Mouse (Mus musculus): Measurements from ENCODE around the gene Rrp36. TPM values are rescaled to one million over a fixed set of nuclear protein-coding genes. Genes with fewer than 3 reads are reported as not detected.
A peak's percentile ranks its signal among the peaks of the same experiment; 100 is the strongest.

The Rrp36 gene
- polyA plus RNA-seq, 1 experiment from 2014 or later, result 21.5 TPM

- no peak for ATAC-seq (ENCODE audit: insufficient read depth)
- H3K4me2 ChIP-seq, result no peak overlapping the region
- no peaks in the 10 kb centered on the region for H3K36me3 ChIP-seq (replicated peaks)
- WGBS (ENCODE audit: insufficient replicate concordance), result 51% methylated on average over 6 of the region's 6 CpGs
- peaks cover 52% of the 10 kb centered on the region for H3K27me3 ChIP-seq
- no peak overlapping the region for H3K4me3 ChIP-seq (replicated peaks)
- H3K9ac ChIP-seq, result no peak overlapping the region
- H3K27ac ChIP-seq (replicated peaks), result no peak overlapping the region
- peaks cover 15% of the 10 kb centered on the region for H3K4me1 ChIP-seq (replicated peaks)
- H3K9me3 ChIP-seq (replicated peaks), result no peaks in the 10 kb centered on the region
Observed at GRCm38 (mm10) chr17:46627409-46627808, 46.7 kb downstream of the Rrp36 start.

- H3K9me3 ChIP-seq (replicated peaks), result no peaks in the 10 kb centered on the region
- H3K4me1 ChIP-seq (replicated peaks), result peaks cover 27% of the 10 kb centered on the region
- no peak overlapping the region for H3K9ac ChIP-seq
- no peak overlapping the region for H3K27ac ChIP-seq (replicated peaks)
- no peaks in the 10 kb centered on the region for H3K36me3 ChIP-seq (replicated peaks)
- peaks cover 36% of the 10 kb centered on the region for H3K27me3 ChIP-seq
- peak overlapping the region; percentile 8; the same call in 1 of the 2 replicates for H3K4me2 ChIP-seq
- no peak for ATAC-seq (ENCODE audit: insufficient read depth)
- H3K4me3 ChIP-seq (replicated peaks), result no peak overlapping the region
- 65% methylated on average over 12 of the region's 12 CpGs for WGBS (ENCODE audit: insufficient replicate concordance)
Observed at GRCm38 (mm10) chr17:46624598-46624997, 49.6 kb downstream of the Rrp36 start.

GRCm38 (mm10) chr17:46623819-46624557 lies 50.2 kb downstream of the Rrp36 start:
- Histone ChIP-seq H3K4me1 (replicated peaks) (peaks cover 32% of the 10 kb centered on the region), H3K27ac (replicated peaks) (no peak overlapping the region), H3K9ac (no peak overlapping the region), H3K4me3 (replicated peaks) (no peak overlapping the region), H3K27me3 (peaks cover 29% of the 10 kb centered on the region), H3K4me2 (peak overlapping the region; percentile 8; the same call in 1 of the 2 replicates), H3K9me3 (replicated peaks) (no peaks in the 10 kb centered on the region), H3K36me3 (replicated peaks) (no peaks in the 10 kb centered on the region)
- no peak for ATAC-seq (ENCODE audit: insufficient read depth)
- 18% methylated on average over 10 of the region's 10 CpGs for WGBS (ENCODE audit: insufficient replicate concordance)

DNA sequence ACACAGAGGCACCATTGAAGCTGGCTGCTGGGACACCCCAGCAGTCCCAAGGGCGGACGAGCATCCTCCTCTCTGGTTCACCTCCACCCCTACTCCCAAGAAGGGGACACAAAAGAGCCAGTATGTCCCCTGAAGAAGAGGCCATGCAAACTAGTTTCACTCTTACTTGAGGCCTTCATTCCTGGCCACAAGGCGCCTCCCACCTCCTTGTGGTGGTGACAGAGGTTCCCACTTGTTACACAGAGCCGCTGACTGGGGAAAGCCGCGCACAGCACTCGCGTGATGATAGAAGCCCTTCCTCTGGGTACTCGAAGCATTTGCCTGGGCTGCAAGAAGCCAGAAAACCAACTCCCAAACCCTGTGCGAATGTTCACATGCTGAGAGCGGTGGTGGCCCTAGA lies 51.9 kb downstream of the Rrp36 start:
- ATAC-seq (ENCODE audit: insufficient read depth), result no peak
- Histone ChIP-seq H3K9ac (no peak overlapping the region), H3K27ac (replicated peaks) (no peak overlapping the region), H3K9me3 (replicated peaks) (no peaks in the 10 kb centered on the region), H3K4me2 (no peak overlapping the region), H3K4me1 (replicated peaks) (peaks cover 39% of the 10 kb centered on the region), H3K27me3 (peaks cover 12% of the 10 kb centered on the region), H3K36me3 (replicated peaks) (no peaks in the 10 kb centered on the region), H3K4me3 (replicated peaks) (no peak overlapping the region)
- WGBS (ENCODE audit: insufficient replicate concordance), result 36% methylated on average over 11 of the region's 11 CpGs

DNA sequence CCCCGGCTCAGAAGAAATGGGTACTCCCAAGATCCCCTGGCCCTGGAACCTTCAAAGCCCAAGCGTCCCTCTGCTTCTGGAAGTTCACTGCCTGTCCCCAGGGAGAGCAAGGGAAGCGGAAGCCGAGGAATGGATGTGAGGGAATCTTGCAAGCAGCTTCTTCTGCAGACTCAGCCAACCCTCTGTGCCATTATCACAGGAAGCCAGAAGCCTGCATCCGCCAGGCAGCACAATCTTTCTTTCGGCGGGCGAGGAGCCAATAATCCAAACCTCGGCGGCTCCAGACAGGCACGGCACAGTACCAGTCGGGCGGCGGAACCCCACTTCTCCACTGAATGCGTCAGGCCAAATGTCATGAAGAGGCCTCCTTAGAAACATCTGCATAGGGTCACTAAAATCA lies 52.8 kb downstream of the Rrp36 start:
- Histone ChIP-seq H3K4me1 (replicated peaks) (peaks cover 39% of the 10 kb centered on the region), H3K9ac (no peak overlapping the region), H3K36me3 (replicated peaks) (no peaks in the 10 kb centered on the region), H3K4me2 (no peak overlapping the region), H3K27ac (replicated peaks) (no peak overlapping the region), H3K4me3 (replicated peaks) (no peak overlapping the region), H3K27me3 (peaks cover 3% of the 10 kb centered on the region; the same call in 1 of the 2 replicates), H3K9me3 (replicated peaks) (no peaks in the 10 kb centered on the region)
- whole genome bisulfite sequencing (ENCODE audit: insufficient replicate concordance), result 44% methylated on average over 15 of the region's 15 CpGs
- ATAC-seq (ENCODE audit: insufficient read depth), result no peak

DNA sequence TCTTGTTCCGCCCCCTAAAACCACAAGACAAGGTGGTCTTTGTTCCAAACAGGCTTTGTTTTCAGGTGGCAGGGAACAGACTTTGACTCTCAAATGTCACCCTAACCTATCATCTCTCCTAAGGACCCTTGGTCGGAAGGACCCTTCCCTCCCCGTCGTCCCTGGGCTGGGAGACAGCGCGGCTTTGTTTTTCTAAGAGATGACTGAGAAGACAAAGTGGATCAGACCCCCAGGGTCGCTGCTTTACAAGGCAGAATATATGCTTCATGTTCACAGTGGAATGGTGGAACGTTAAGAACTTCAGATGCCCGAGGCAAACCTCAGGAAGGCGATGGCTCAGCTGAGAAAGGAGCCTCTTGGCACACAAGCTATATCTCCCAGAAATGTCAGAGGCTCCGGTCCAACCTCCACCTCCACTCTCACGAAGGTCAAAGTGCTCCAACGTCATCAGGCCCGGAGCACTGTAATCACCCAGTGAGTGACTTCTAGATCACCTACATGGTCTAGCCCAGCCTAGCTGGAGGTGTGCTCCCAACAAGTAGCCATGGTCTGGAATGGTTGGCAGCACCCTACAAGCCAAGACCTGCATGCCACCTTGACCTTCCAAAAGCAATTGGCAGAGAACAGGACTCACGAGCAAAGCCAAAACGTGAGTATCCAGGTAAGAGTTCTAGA lies 54.3 kb downstream of the Rrp36 start:
- Histone ChIP-seq H3K27me3 (no peaks in the 10 kb centered on the region; the same call in 1 of the 2 replicates), H3K4me3 (replicated peaks) (no peak overlapping the region), H3K27ac (replicated peaks) (no peak overlapping the region), H3K4me2 (no peak overlapping the region), H3K9me3 (replicated peaks) (no peaks in the 10 kb centered on the region), H3K4me1 (replicated peaks) (peaks cover 39% of the 10 kb centered on the region), H3K36me3 (replicated peaks) (no peaks in the 10 kb centered on the region), H3K9ac (no peak overlapping the region)
- no peak for ATAC-seq (ENCODE audit: insufficient read depth)
- WGBS (ENCODE audit: insufficient replicate concordance), result 53% methylated on average over 16 of the region's 16 CpGs

DNA sequence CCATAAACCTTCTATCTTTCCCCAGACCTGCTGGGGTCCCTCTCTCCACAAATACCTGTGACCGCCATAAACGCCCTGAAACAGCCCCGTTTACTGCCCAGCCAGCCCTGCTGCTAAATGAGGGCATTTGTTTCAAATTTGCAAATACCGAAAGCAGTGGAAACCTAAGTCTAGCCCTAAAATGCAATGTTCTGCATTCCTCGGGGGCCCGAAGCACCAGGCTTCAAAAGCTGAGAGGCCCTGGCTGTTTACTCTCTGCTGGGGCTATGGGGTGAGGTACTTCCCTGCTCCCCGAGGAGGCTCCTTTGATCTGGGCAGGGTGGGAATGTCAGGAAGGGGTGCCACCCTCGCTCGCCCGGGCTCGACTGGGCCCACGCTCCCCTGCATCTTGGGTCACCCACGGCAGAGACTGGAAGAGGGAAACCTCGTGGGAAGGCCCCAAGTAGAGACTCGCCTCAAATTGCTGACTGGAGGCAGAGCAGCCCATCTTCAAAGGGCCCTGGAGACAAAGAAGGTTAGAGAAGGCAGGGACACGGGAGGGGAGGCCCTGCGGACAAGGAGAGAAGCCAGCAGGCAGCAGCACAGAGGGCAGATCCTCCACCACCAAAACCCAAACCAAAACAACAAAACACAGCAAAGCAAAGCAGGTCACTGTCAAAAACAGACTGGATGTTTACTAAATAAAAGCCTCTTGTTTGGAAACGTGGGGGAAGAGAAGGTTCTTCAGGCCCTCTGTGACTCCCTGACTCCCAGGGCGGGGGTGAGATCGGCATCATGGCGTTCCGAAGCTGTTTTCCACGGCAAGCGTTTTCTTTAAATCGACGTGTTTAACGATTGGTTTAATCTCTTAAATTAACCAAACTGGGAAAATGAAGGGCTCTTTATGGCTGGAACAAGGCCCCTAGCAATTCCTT lies 55.1 kb downstream of the Rrp36 start:
- 39% methylated on average over 27 of the region's 27 CpGs for WGBS (ENCODE audit: insufficient replicate concordance)
- no peaks in the 10 kb centered on the region for H3K36me3 ChIP-seq (replicated peaks)
- no peaks in the 10 kb centered on the region for H3K27me3 ChIP-seq
- H3K4me3 ChIP-seq (replicated peaks), result no peak overlapping the region
- no peak overlapping the region; the same call in 1 of the 2 replicates for H3K27ac ChIP-seq (replicated peaks)
- H3K9ac ChIP-seq, result no peak overlapping the region
- H3K4me1 ChIP-seq (replicated peaks), result peaks cover 35% of the 10 kb centered on the region
- H3K4me2 ChIP-seq, result no peak overlapping the region
- H3K9me3 ChIP-seq (replicated peaks), result no peaks in the 10 kb centered on the region
- ATAC-seq (ENCODE audit: insufficient read depth), result no peak

DNA sequence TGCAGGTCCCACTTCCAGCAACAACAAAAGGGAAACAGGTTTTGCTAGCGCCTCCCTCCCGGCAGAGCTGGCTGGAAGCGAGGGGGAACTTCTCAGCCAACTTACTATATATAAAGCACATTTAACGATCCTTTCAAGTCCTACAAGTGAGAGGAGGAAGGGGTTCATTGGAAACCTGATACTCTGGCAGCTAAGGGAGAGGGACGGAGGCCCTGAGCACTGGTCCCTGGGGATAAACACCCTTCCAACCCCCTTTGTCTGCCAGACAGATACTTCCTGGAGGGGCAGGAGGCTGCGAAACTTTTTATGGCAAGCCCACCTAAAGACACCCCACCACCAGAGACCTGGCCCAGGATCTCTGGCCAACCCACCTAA lies 55.8 kb downstream of the Rrp36 start:
- Histone ChIP-seq H3K4me1 (replicated peaks) (peaks cover 35% of the 10 kb centered on the region), H3K27ac (replicated peaks) (no peak overlapping the region; the same call in 1 of the 2 replicates), H3K4me2 (no peak overlapping the region), H3K36me3 (replicated peaks) (no peaks in the 10 kb centered on the region), H3K9ac (no peak overlapping the region), H3K4me3 (replicated peaks) (no peak overlapping the region), H3K9me3 (replicated peaks) (no peaks in the 10 kb centered on the region), H3K27me3 (no peaks in the 10 kb centered on the region)
- no peak for ATAC-seq (ENCODE audit: insufficient read depth)
- WGBS (ENCODE audit: insufficient replicate concordance), result 47% methylated on average over 6 of the region's 6 CpGs

- Histone ChIP-seq H3K9ac (no peak overlapping the region), H3K4me2 (no peak overlapping the region), H3K4me3 (replicated peaks) (no peak overlapping the region), H3K27me3 (no peaks in the 10 kb centered on the region), H3K27ac (replicated peaks) (no peak overlapping the region), H3K9me3 (replicated peaks) (no peaks in the 10 kb centered on the region), H3K4me1 (replicated peaks) (peaks cover 35% of the 10 kb centered on the region), H3K36me3 (replicated peaks) (no peaks in the 10 kb centered on the region)
- ATAC-seq (ENCODE audit: insufficient read depth), result no peak
- 69% methylated on average over 12 of the region's 12 CpGs for WGBS (ENCODE audit: insufficient replicate concordance)
Observed at GRCm38 (mm10) chr17:46617799-46618198, 56.4 kb downstream of the Rrp36 start.
